Mouse (Mus musculus) limb, embryonic 11.5 days (tissue): ENCODE measurements at regions not wholly inside any gene's neighbourhood (a gene's known extent, or its start where the extent isn't known, plus 50 kb on each side); places are given as distances from the start of the nearest gene placed in this dataset.

Experiments used
- ATAC-seq: fragments of 200-750 bp; cut with Nextera tagmentation; 2 replicates; pipeline ENCODE4 v1.8.0; 2017; ENCODE audit warnings: low read depth; ENCODE audit not compliant: insufficient number of reproducible peaks, low FRiP score, low TSS enrichment
- DNase-seq: peaks from one replicate; pipeline ENCODE4 v3.0.0-alpha.2; 2015; ENCODE audit warnings: low spot score
- H3K27ac ChIP-seq: fragments of 300-500 bp; sonication (generic); replicated peaks from 2 replicates; pipeline ENCODE4 v1.5.1; 2014; ENCODE audit warnings: low read depth, mild to moderate bottlenecking, low read length
- H3K27me3 ChIP-seq: fragments of 300-500 bp; sonication (generic); 2 replicates; pipeline ENCODE4 v1.6.1; 2014; ENCODE audit warnings: mild to moderate bottlenecking, low read length, mixed read lengths; ENCODE audit not compliant: control insufficient read depth, insufficient read depth
- H3K36me3 ChIP-seq: fragments of 300-500 bp; sonication (generic); 2 replicates; pipeline ENCODE4 v1.6.1; 2014; ENCODE audit warnings: mild to moderate bottlenecking, low read length, moderate library complexity, mixed read lengths; ENCODE audit not compliant: control insufficient read depth, insufficient read depth
- H3K4me1 ChIP-seq: fragments of 300-500 bp; sonication (generic); 2 replicates; pipeline ENCODE4 v1.6.1; 2014; ENCODE audit warnings: low read length, mixed read lengths; ENCODE audit not compliant: control insufficient read depth, insufficient read depth
- H3K4me2 ChIP-seq: fragments of 300-500 bp; sonication (generic); 2 replicates; pipeline ENCODE4 v1.6.1; 2014; ENCODE audit warnings: low read depth, mild to moderate bottlenecking, moderate library complexity; ENCODE audit not compliant: severe bottlenecking
- H3K4me3 ChIP-seq: fragments of 300-500 bp; sonication (generic); 2 replicates; pipeline ENCODE4 v1.5.1; 2014; ENCODE audit warnings: low read depth, low read length
- H3K9ac ChIP-seq: fragments of 300-500 bp; sonication (generic); 2 replicates; pipeline ENCODE4 v1.6.1; 2014; ENCODE audit warnings: mild to moderate bottlenecking, low read length
- H3K9me3 ChIP-seq: fragments of 300-500 bp; sonication (generic); 2 replicates; pipeline ENCODE4 v1.6.1; 2016; ENCODE audit warnings: low read length; ENCODE audit not compliant: control insufficient read depth
- WGBS: fragments of 180-500 bp; shearing (Covaris S2); extraction: QIAGEN DNeasy Blood & Tissue Kit; methylation state at CpG from one replicate; pipeline ENCODE4 v1.1.7; 2014; 5-methylcytosine and 5-hydroxymethylcytosine counted together

- Histone ChIP-seq H3K9me3 (no peaks in the 10 kb centered on the region), H3K27me3 (no peaks in the 10 kb centered on the region), H3K27ac (no peak overlapping the region), H3K4me2 (no peak overlapping the region), H3K4me3 (no peak overlapping the region), H3K9ac (no peak overlapping the region), H3K4me1 (no peaks in the 10 kb centered on the region), H3K36me3 (no peaks in the 10 kb centered on the region)
- 40% methylated on average over 5 of the region's 5 CpGs for WGBS
- ATAC-seq = no peak
- DNase-seq = no peak
These were observed 114.3 kb upstream of the Sel1l start for GRCm38 (mm10) chr12:91963239-91963638.

DNA sequence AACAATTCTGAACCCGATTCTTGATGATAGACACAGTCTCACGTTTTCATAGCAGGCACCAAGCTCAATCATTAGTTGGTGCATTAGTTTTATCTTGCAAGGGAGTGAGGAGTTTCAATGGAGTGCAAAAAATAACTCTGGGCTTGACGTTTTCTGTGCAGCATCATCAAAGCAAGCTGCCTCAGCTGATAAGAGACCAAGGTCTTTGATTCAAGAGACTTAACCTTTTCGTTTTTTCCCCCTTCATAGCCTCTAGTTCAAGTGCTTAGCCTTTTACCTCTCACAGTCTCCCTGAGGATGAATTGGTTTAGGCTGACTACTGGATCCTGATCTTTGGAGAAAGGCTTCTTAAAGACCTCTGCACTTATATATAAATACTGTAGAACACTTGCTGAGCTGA lies 109.1 kb upstream of the Sel1l start:
- Histone ChIP-seq H3K9ac (no peak overlapping the region), H3K27ac (no peak overlapping the region), H3K36me3 (no peaks in the 10 kb centered on the region), H3K9me3 (no peaks in the 10 kb centered on the region), H3K4me2 (no peak overlapping the region), H3K4me3 (no peak overlapping the region), H3K4me1 (no peaks in the 10 kb centered on the region), H3K27me3 (no peaks in the 10 kb centered on the region)
- DNase-seq (no peak), ATAC-seq (no peak)
- 63% methylated on average over 4 of the region's 4 CpGs for WGBS

DNA sequence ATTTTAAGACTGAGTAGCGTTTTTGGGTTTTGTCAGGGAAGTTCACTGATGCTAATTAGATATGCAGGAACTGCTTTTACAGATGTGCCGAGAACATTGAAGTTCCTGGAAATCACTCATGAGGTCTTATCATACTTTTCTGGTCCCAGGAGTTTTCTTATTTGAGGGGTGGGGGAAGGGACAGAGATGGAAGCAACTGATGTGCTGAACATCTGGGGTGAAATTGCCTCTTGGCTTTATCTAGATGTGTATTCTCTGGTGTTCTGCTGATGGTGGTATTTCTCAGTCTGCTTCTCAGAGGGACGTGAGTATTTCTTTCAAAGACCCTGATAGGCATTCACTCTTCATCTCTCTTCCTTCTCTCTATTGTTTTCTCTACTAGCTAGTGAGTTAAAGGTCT lies 107.5 kb upstream of the Sel1l start:
- no peaks in the 10 kb centered on the region for H3K9me3 ChIP-seq
- no peak overlapping the region for H3K27ac ChIP-seq
- no peak overlapping the region for H3K4me2 ChIP-seq
- no peaks in the 10 kb centered on the region for H3K4me1 ChIP-seq
- H3K27me3 ChIP-seq = no peaks in the 10 kb centered on the region
- DNase-seq (no peak), ATAC-seq (no peak)
- H3K4me3 ChIP-seq = no peak overlapping the region
- no peaks in the 10 kb centered on the region for H3K36me3 ChIP-seq
- H3K9ac ChIP-seq = no peak overlapping the region
- 85% methylated on average over 3 of the region's 3 CpGs for WGBS

DNA sequence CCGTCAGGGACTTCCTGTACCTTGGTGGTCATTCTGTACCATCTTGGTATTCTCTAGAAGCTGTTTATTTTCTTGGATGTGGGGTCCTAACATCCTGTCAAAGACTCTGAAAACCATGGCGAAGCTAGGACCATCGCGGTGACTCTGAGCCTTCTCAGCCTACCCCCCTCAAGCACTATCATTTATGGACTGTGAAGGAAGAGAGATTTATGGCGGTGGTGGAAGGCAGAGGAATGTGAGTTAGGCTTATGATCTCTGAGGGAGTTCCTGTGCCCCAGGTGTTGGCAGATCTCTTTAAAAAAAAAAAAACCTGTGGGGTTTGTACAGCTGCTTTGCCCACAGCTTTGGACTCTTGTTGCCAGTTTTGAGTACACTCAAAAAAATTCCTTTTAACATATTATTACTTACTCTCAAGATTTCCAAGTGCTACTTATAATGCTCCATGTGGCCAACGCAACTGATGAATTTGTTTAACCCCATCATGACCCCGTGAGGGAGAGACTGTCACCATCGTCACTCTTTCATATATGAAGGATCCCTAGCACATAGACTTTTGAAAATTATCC lies 99.7 kb upstream of the Sel1l start:
- Histone ChIP-seq H3K27ac (no peak overlapping the region), H3K36me3 (no peaks in the 10 kb centered on the region), H3K9ac (no peak overlapping the region), H3K9me3 (no peaks in the 10 kb centered on the region), H3K27me3 (no peaks in the 10 kb centered on the region), H3K4me2 (no peak overlapping the region), H3K4me1 (peaks cover 3% of the 10 kb centered on the region), H3K4me3 (no peak overlapping the region)
- 37% methylated on average over 8 of the region's 8 CpGs for WGBS
- DNase-seq (peak; percentile 30), ATAC-seq (peak; percentile 76; the same call in 1 of the 2 replicates)

- no peaks in the 10 kb centered on the region for H3K36me3 ChIP-seq
- H3K4me1 ChIP-seq = peaks cover 3% of the 10 kb centered on the region
- 64% methylated on average over 3 of the region's 3 CpGs for WGBS
- no peaks in the 10 kb centered on the region for H3K9me3 ChIP-seq
- no peak overlapping the region for H3K4me2 ChIP-seq
- H3K4me3 ChIP-seq = no peak overlapping the region
- no peak for ATAC-seq
- H3K27me3 ChIP-seq = no peaks in the 10 kb centered on the region
- DNase-seq = no peak
- H3K27ac ChIP-seq = no peak overlapping the region
- H3K9ac ChIP-seq = no peak overlapping the region
These were observed 99.0 kb upstream of the Sel1l start for GRCm38 (mm10) chr12:91947998-91948397.

GRCm38 (mm10) chr12:91946541-91946940 lies 97.6 kb upstream of the Sel1l start:
- no peak for ATAC-seq
- WGBS = 79% methylated on average over 3 of the region's 3 CpGs
- H3K4me2 ChIP-seq = no peak overlapping the region
- H3K27me3 ChIP-seq = no peaks in the 10 kb centered on the region
- peaks cover 3% of the 10 kb centered on the region for H3K4me1 ChIP-seq
- H3K27ac ChIP-seq = no peak overlapping the region
- DNase-seq = no peak
- H3K9me3 ChIP-seq = no peaks in the 10 kb centered on the region
- no peak overlapping the region for H3K9ac ChIP-seq
- no peak overlapping the region for H3K4me3 ChIP-seq
- no peaks in the 10 kb centered on the region for H3K36me3 ChIP-seq

- DNase-seq (no peak), ATAC-seq (0 out of 2 replicates have a peak, but pooled peaks have one; percentile 65)
These were observed 83.8 kb upstream of the Sel1l start for GRCm38 (mm10) chr12:91932490-91933361.

GRCm38 (mm10) chr12:91931586-91931985 lies 82.6 kb upstream of the Sel1l start:
- DNase-seq (no peak), ATAC-seq (no peak)
- WGBS = 83% methylated on average over 6 of the region's 6 CpGs
- no peaks in the 10 kb centered on the region for H3K4me1 ChIP-seq
- H3K36me3 ChIP-seq = no peaks in the 10 kb centered on the region
- H3K4me2 ChIP-seq = no peak overlapping the region
- H3K9ac ChIP-seq = no peak overlapping the region
- no peaks in the 10 kb centered on the region for H3K9me3 ChIP-seq
- no peak overlapping the region for H3K27ac ChIP-seq
- no peak overlapping the region for H3K4me3 ChIP-seq
- H3K27me3 ChIP-seq = no peaks in the 10 kb centered on the region

More at GRCm38 (mm10) chr12:91932490-91933361, 83.8 kb upstream of the Sel1l start:
- H3K4me2 ChIP-seq = no peak overlapping the region
- no peaks in the 10 kb centered on the region for H3K9me3 ChIP-seq
- no peaks in the 10 kb centered on the region for H3K36me3 ChIP-seq
- no peak overlapping the region for H3K9ac ChIP-seq
- no peaks in the 10 kb centered on the region for H3K4me1 ChIP-seq
- H3K4me3 ChIP-seq = no peak overlapping the region
- no peak overlapping the region for H3K27ac ChIP-seq
- WGBS = 53% methylated on average over 7 of the region's 7 CpGs
- no peaks in the 10 kb centered on the region for H3K27me3 ChIP-seq
